Mouse (Mus musculus): ENCODE data around the gene Hoxc10. TPM values are rescaled to one million over a fixed set of nuclear protein-coding genes. Genes with fewer than 3 reads are reported as not detected.
A peak's percentile ranks its signal among the peaks of the same experiment; 100 is the strongest.

The Hoxc10 gene
- polyA plus RNA-seq, 1 experiment from 2014 or later = 51.3 TPM

DNA sequence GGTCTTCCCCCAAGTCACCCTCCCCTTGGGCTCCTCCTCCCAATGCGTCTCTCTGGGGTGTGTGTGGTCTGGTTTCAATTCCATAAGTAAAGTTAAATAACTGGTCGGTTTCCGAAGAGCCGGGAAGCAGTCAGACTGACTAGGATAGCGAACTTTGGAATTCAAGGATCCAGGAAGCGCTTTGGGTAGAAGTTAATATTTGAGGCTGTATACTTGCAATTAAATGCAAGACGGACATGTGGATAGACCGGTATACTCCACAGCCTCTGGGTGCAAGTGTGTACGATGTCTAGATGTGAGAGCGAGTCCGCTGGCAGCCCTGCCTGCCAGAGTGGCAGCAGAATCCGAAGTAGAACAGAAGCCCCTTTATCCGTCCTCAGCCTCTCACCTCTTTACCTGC, 4.1 kb upstream of the Hoxc10 start:
- Histone ChIP-seq H3K27me3 (replicated peaks) (peaks cover 64% of the 10 kb centered on the region), H3K4me2 (peak overlapping the region; percentile 70), H3K36me3 (no peaks in the 10 kb centered on the region), H3K4me3 (replicated peaks) (peak overlapping the region; percentile 14), H3K27ac (replicated peaks) (peak overlapping the region; percentile 67; the same call in 1 of the 2 replicates), H3K9me3 (replicated peaks) (no peaks in the 10 kb centered on the region), H3K9ac (replicated peaks) (0 out of 2 replicates have a peak overlapping the region, but pooled peaks have one; percentile 2), H3K4me1 (peaks cover 31% of the 10 kb centered on the region)
- 7% methylated on average over 13 of the region's 13 CpGs for WGBS
- ATAC-seq (ENCODE audit: low FRiP score) = no peak

DNA sequence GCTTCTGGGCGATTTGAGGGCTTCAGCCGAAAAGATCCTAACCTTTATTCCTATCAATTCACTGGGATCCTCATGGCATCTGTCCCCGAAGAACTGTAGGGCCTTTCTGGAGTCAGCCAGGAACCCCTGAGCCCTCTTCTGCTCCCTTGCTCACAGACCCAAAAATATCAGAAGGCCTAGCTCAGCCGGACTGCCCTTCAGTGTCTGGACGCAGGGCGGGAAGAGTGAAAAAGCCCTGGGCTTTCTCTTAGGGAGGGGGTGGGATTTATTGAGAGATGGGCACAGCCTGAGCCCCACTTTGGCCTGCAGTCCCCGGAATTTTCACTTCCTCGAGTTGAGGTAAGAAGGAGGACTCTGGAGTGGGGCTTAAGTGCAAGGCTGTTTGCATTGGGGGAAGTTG, 3.3 kb upstream of the Hoxc10 start:
- Histone ChIP-seq H3K9me3 (replicated peaks) (no peaks in the 10 kb centered on the region), H3K27me3 (replicated peaks) (peaks cover 61% of the 10 kb centered on the region), H3K4me2 (peak overlapping the region; percentile 70), H3K9ac (replicated peaks) (0 out of 2 replicates have a peak overlapping the region, but pooled peaks have one; percentile 14), H3K4me3 (replicated peaks) (peak overlapping the region; percentile 14), H3K27ac (replicated peaks) (peak overlapping the region; percentile 67), H3K4me1 (peaks cover 31% of the 10 kb centered on the region), H3K36me3 (no peaks in the 10 kb centered on the region)
- ATAC-seq (ENCODE audit: low FRiP score) = no peak
- WGBS = 9% methylated on average over 8 of the region's 8 CpGs

DNA sequence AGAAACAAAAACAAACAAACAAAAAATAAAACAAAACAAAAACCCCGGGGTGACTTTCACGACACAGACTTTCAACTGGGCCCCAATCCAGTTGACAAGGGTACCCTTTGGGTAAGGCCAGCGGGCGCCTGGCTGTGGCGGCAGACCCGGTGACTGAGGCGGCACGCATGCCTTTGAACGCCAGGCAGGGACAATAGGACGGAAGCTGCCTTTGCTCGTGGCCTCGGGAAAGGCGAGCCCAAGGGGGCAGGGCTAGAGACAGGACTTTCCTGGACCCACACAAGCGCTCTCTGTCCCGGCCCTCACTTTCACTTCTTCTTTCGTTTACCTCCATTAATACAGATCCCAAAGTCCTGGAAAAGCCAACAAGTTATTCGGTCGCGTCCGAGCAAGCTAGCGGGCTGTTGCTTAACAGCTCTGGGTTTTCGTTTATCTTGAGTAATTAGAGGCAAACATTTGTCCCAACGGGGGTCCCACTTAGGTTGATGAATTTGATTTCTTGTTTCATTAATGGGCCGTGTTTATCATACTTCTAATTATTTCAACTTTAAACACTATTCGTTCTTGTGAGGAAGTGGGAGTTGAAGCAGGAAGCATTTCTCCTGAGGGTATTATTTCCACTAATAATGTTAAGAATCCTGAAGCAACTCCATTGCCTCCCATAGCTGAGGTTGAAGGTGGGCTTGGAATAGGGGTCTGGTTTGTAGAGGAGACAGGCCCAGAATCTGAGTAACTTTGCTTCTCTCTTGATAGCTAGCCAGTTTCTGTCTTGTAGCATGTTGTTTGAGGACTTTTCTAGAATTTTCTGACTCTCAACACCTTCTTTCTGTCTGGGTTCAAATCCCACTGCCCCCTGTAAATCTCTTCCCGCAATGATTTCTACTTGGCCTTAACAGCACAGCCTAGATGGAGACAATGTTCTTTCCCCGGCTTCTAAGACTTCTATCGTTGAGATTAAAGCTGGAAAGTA, 2.6 kb upstream of the Hoxc10 start:
- Histone ChIP-seq H3K27me3 (replicated peaks) (peaks cover 59% of the 10 kb centered on the region), H3K4me1 (peaks cover 33% of the 10 kb centered on the region), H3K36me3 (no peaks in the 10 kb centered on the region), H3K4me2 (peak overlapping the region; percentile 70), H3K4me3 (replicated peaks) (peak overlapping the region; percentile 49), H3K27ac (replicated peaks) (peak overlapping the region; percentile 67), H3K9ac (replicated peaks) (0 out of 2 replicates have a peak overlapping the region, but pooled peaks have one; percentile 14), H3K9me3 (replicated peaks) (no peaks in the 10 kb centered on the region)
- WGBS = 3% methylated on average over 28 of the region's 28 CpGs
- no peak for ATAC-seq (ENCODE audit: low FRiP score)

DNA sequence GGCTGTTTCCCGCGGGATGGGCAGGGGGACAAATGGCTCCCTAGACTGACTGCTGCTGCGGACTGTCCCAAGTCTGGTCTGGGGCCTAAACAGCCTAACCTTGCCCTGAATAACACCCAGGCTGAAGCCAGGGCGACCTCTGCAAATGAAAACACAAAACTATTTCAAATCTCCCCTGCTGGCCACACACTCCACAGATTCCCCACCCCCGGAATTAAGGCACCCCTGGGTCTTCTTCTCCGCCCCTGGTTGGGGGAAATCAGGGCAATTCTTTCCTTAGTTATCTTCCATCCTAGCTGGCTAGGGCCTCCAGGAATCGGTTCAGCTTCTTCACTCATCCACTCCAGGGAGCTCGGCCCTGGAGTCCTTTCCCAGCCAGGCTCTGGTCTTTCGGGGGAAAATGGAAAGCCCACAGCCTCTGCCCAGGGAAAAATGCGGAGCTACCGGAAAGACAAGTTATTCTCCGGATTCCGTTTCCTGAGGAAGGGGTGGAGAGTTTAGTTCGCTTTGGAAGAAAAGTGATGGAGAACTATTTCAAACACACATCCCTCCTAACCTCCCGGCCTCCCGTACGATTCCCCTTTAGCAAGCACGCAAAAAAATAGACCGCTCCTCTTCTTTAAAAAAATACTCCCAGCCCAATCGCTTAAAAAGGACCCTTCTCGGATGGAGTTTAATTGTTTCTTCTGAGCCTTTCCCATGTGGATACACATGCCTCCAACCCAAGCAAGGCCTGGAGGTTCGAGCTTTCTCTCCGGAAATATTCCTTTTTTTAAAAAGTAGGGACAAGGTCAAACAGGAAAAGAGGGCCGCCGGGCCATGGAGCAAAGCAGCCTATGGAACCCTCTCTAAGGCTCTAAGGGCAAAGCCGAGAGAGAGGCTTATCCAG, 1.3 kb upstream of the Hoxc10 start:
- no peak for ATAC-seq (ENCODE audit: low FRiP score)
- H3K4me1 ChIP-seq = peaks cover 35% of the 10 kb centered on the region
- H3K27me3 ChIP-seq (replicated peaks) = peaks cover 55% of the 10 kb centered on the region
- peak overlapping the region; percentile 67 for H3K27ac ChIP-seq (replicated peaks)
- H3K9me3 ChIP-seq (replicated peaks) = no peaks in the 10 kb centered on the region
- H3K36me3 ChIP-seq = no peaks in the 10 kb centered on the region
- H3K4me2 ChIP-seq = peak overlapping the region; percentile 70
- H3K9ac ChIP-seq (replicated peaks) = peak overlapping the region; percentile 26
- WGBS = 12% methylated on average over 26 of the region's 26 CpGs
- H3K4me3 ChIP-seq (replicated peaks) = peak overlapping the region; percentile 49

DNA sequence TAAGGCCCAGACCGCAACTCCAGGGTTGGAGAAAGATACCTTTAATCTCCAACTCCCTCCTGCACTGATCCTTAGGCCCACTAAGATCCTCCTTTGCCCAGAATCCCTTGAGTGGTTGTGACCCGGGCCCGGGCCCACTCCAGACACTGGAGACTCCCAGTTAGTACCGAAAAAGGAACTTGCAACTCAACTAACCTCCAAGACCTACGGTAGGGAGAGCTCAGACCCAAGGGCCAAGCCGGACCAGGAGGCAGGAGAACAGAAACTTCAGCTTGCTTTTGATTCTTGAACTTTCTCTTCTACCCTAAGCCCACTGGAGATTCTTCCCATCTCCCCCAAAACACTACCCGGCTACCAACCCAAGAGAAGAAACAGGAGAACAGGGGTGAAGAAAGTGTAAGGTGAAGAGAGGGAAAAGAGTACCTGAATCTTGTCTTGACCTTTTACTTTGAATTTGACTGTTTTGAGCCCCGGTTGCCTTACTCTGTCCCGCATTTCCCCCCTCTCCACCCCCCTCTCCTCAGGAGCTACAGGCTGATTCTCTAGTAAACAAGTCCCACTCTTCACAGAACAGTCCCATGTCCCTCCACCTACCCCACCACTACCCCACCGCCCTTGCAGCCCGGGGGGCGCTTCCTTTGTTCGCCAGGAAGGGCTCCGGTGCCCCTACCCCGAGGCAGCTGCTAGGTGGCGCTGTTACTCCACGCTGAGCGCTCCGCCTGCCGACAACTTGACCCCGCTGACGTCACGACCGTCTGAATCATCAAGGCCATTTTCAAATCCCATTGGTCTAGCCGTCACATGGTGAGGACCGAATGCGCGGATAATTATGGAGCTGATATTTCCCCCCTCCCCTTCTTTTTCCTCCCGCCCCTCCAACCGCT, 462 bp upstream of the Hoxc10 start:
- H3K9ac ChIP-seq (replicated peaks) = peak overlapping the region; percentile 68
- no peaks in the 10 kb centered on the region for H3K9me3 ChIP-seq (replicated peaks)
- peaks cover 37% of the 10 kb centered on the region for H3K4me1 ChIP-seq
- WGBS = 3% methylated on average over 28 of the region's 30 CpGs
- no peaks in the 10 kb centered on the region for H3K36me3 ChIP-seq
- peaks cover 52% of the 10 kb centered on the region for H3K27me3 ChIP-seq (replicated peaks)
- ATAC-seq (ENCODE audit: low FRiP score) = peak; percentile 89
- H3K4me3 ChIP-seq (replicated peaks) = peak overlapping the region; percentile 49
- peak overlapping the region; percentile 85 for H3K27ac ChIP-seq (replicated peaks)
- H3K4me2 ChIP-seq = peak overlapping the region; percentile 70

DNA sequence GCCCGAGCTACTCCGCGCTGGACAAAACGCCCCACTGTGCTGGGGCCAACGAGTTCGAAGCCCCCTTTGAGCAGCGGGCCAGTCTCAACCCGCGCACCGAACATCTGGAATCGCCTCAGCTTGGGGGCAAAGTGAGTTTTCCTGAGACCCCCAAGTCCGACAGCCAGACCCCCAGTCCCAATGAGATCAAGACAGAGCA, 615 bp downstream of the Hoxc10 start, which contains the start of gene Hoxc5:
TSS of gene Hoxc5 (plus strand) at position 132 of the 199 bp plus-strand sequence.
- H3K4me1 ChIP-seq = peaks cover 37% of the 10 kb centered on the region
- peak within 1 kb of the TSS; percentile 49 for H3K4me3 ChIP-seq (replicated peaks)
- no peaks in the 10 kb centered on the region for H3K36me3 ChIP-seq
- WGBS = 2% methylated on average over 12 of the region's 12 CpGs
- H3K27me3 ChIP-seq (replicated peaks) = peaks cover 45% of the 10 kb centered on the region
- peak within 1 kb of the TSS; percentile 68 for H3K9ac ChIP-seq (replicated peaks)
- H3K4me2 ChIP-seq = peak within 1 kb of the TSS; percentile 70
- H3K27ac ChIP-seq (replicated peaks) = peak within 1 kb of the TSS; percentile 85
- no peak for ATAC-seq (ENCODE audit: low FRiP score)
- no peaks in the 10 kb centered on the region for H3K9me3 ChIP-seq (replicated peaks)

DNA sequence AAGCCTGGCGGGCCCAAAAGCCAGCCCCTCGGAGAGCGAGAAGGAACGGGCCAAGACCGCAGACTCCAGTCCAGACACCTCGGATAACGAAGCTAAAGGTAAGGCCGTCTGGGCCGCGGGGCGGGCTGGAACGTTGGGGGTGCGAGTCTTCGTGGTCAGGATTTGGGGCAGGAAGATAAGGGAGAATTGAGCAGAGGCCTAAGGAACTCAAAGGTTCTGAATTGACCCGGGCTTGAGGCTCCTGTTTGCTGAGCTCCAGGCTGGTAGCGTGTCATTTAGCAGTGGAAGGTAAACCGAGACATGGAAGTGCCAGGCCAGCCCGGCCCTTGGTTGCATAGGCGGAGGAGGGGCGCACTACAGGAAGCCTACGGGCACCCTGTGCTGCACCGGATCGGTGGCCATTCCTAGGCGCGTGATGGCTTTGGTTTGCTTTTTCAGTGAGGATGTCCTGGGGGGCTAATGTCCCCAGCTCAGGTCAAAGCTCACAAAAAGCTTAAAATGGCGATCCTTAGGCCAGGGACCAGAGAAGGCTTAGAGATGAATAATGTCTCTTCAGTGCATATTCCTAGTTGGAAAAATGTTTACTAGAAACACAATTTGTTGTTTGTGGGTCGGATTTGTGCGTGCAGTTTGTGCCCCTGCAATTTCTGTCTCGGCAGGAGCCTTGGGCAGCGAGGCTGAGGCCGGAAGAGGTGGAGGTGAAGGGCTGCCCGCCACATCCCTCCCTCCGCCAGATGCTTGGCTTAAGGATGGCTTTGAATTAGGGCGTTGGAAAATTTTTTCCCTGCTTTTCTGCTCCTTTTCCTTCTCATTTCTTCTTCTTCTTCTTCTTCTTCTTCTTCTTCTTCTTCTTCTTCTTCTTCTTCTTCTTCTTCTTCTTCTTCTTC, 1.2 kb downstream of the Hoxc10 start:
- Histone ChIP-seq H3K4me2 (peak overlapping the region; percentile 70), H3K4me3 (replicated peaks) (peak overlapping the region; percentile 49), H3K9ac (replicated peaks) (peak overlapping the region; percentile 68), H3K36me3 (no peaks in the 10 kb centered on the region), H3K9me3 (replicated peaks) (no peaks in the 10 kb centered on the region), H3K27me3 (replicated peaks) (peaks cover 39% of the 10 kb centered on the region), H3K4me1 (peaks cover 37% of the 10 kb centered on the region), H3K27ac (replicated peaks) (peak overlapping the region; percentile 85)
- 3% methylated on average over 34 of the region's 34 CpGs for WGBS
- ATAC-seq (ENCODE audit: low FRiP score) = no peak

DNA sequence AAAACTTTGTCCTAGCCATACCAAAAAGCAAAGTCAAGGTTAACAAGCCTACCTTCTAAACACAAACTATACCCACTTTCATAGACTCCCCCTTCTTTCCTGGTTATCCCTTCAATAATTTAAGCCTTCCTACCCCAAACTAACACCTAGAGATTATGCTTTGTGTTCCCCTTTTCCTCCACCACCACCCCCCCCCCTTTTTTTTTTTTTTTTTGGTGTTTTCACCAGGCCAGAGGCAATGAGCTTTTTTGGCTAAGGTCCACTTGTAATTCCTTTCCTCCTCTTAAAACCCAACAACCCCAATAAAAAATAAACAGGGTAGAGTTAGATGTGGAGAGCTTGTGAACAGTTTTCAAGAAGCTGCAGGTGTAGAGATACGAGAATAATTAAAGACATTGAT, 2.7 kb downstream of the Hoxc10 start:
- H3K27ac ChIP-seq (replicated peaks) = peak overlapping the region; percentile 51; the same call in 1 of the 2 replicates
- H3K9me3 ChIP-seq (replicated peaks) = no peaks in the 10 kb centered on the region
- H3K36me3 ChIP-seq = no peaks in the 10 kb centered on the region
- H3K4me2 ChIP-seq = peak overlapping the region; percentile 70
- ATAC-seq (ENCODE audit: low FRiP score) = no peak
- H3K4me1 ChIP-seq = peaks cover 28% of the 10 kb centered on the region
- H3K27me3 ChIP-seq (replicated peaks) = peaks cover 41% of the 10 kb centered on the region
- WGBS = 16% methylated on average over 1 of the region's 1 CpGs
- H3K9ac ChIP-seq (replicated peaks) = peak overlapping the region; percentile 44
- H3K4me3 ChIP-seq (replicated peaks) = peak overlapping the region; percentile 49

DNA sequence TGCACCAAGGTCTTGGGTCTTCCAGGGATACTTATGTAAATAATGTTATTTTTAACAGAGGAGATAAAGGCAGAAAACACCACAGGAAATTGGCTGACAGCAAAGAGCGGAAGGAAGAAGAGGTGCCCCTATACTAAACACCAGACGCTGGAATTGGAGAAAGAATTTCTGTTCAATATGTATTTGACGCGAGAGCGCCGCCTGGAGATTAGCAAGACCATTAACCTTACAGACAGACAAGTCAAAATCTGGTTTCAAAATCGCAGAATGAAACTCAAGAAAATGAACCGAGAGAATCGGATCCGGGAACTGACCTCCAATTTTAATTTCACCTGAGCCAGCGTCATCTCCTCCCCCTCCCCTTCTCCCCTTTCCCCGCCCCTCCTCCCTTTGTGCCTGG, 4.1 kb downstream of the Hoxc10 start:
- peak overlapping the region; percentile 64 for H3K4me3 ChIP-seq (replicated peaks)
- H3K27ac ChIP-seq (replicated peaks) = peak overlapping the region; percentile 95
- peak overlapping the region; percentile 47 for H3K9ac ChIP-seq (replicated peaks)
- H3K27me3 ChIP-seq (replicated peaks) = peaks cover 31% of the 10 kb centered on the region
- peak overlapping the region; percentile 70 for H3K4me2 ChIP-seq
- peaks cover 30% of the 10 kb centered on the region for H3K4me1 ChIP-seq
- no peaks in the 10 kb centered on the region for H3K9me3 ChIP-seq (replicated peaks)
- no peak for ATAC-seq (ENCODE audit: low FRiP score)
- WGBS = 1% methylated on average over 12 of the region's 12 CpGs
- H3K36me3 ChIP-seq = no peaks in the 10 kb centered on the region

DNA sequence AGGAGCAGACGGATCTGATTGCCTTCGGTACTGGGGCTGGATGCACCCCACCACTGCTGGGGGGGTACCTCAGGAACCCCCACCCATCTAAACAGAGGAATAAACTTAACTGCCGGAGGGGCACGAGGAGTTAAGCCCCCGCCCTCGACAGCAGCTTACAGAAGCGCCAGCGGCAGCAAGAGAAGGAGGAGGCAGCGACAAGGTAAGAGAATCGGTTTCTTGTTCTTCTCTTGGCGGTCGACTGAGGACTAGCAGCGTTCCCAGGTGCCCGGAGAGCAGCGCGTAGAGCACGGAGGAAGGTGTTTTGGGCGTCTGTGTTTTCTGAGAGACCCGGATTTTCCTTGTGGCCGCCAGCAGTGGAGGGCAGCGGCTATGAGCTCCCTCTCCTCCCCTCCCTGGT, 5.7 kb downstream of the Hoxc10 start:
- H3K36me3 ChIP-seq = no peaks in the 10 kb centered on the region
- H3K9me3 ChIP-seq (replicated peaks) = no peaks in the 10 kb centered on the region
- peak overlapping the region; percentile 93 for H3K9ac ChIP-seq (replicated peaks)
- peak overlapping the region; percentile 95 for H3K27ac ChIP-seq (replicated peaks)
- peak overlapping the region; percentile 64 for H3K4me3 ChIP-seq (replicated peaks)
- H3K27me3 ChIP-seq (replicated peaks) = peaks cover 23% of the 10 kb centered on the region
- H3K4me2 ChIP-seq = peak overlapping the region; percentile 70
- peaks cover 16% of the 10 kb centered on the region for H3K4me1 ChIP-seq
- WGBS = 1% methylated on average over 21 of the region's 21 CpGs
- ATAC-seq (ENCODE audit: low FRiP score) = no peak
